Mouse (Mus musculus) gastrocnemius, adult 8-10 months (tissue): ENCODE measurements around the gene Cd2ap. TPM values are rescaled to one million over a fixed set of nuclear protein-coding genes. Genes with fewer than 3 reads are reported as not detected.
"Not testable (repeated sequence)": the region's sequence is repeated elsewhere in the genome, so short reads cannot be mapped to it uniquely, and the experiment has no call there.

Experiments used
- DNase-seq, 2 experiments: peaks; one replicate each; pipeline ENCODE4 v3.0.0; 2022; ENCODE audit warnings: low spot score in 2 of 2
- total RNA-seq, 4 experiments: library from RNA; stranded (reverse); gene quantifications; 2 replicates each; pipeline ENCODE4 v1.2.4; 2022

Gene Cd2ap
- 10 to 100 TPM in 2 of 4 experiments, 1 to 10 TPM in 2; 8.7 to 10.4 (median 9.6) TPM for total RNA-seq

DNA sequence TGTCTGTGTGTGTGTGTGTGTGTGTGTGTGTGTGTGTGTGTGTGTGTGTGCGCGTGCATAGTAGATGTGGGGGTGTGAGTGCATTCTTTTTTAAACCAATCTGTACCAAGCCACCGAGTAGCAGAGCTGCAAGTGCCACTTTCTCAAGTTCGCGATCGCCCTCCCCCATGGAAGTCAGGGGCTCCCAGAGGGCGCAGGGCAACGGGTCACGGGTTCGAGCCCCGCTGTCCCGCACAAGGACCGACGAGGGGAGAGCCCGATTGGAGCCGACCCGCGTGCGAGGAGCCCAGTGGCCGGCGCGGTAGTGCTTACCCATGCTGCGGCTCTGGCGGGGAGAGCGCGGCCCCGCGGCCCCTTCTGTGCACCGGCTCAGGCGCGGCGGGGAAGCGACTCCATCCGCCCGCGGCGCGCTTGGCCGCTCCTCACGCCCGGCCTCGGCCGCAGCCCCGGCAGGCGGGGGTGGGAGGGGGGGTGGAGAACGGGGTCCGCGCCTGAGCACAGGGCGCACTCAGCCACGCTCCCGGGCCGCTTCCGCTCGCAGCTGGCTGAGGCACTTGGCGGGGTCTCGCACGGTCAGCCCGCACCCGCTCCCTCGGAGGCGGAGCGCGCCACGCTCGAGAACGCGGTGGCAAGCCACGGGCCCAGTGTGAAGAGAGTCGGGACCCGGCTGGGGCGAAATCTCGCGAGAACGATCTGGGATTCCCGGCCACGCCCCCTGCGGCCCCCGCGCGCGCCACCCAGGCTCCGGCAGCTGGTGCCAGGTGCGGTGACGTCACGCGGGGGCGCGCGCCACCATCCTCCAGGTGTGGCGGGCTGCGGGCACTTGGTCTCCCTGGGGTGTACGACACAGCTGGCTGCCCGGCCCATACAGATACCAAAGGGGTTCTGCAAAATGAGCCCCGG lies at the start of gene Cd2ap:
Cd2ap (minus strand) TSS at position 665 of the 903 bp plus-strand sequence.
- peak; percentile 95 for DNase-seq

- no peak for DNase-seq
Measured at GRCm38 (mm10) chr17:42924731-42925130, 48.3 kb upstream of the Cd2ap start.

GRCm38 (mm10) chr17:42918810-42919209 lies 42.3 kb upstream of the Cd2ap start:
- DNase-seq = no peak

DNA sequence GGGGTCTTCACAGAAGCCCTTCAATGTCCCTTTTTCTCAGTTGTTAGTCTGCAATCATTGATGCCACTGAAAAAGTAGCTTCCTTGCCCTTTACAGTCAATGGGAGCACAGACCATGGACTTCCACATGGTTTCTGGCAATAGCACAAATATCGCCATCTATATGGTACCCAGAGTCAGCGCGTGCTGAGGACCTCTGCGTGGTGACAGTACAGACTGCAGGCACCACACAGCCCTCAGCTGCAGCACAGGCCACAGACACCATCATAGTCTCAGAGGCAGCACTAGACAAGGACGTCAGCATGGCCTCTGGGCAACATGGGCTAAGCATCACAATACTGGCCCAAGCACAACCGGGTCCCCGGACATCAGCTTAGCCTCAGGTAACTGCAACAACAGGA lies 38.3 kb upstream of the Cd2ap start:
- no peak for DNase-seq

- no peak for DNase-seq
Measured at GRCm38 (mm10) chr17:42912193-42912592, 35.7 kb upstream of the Cd2ap start.

DNA sequence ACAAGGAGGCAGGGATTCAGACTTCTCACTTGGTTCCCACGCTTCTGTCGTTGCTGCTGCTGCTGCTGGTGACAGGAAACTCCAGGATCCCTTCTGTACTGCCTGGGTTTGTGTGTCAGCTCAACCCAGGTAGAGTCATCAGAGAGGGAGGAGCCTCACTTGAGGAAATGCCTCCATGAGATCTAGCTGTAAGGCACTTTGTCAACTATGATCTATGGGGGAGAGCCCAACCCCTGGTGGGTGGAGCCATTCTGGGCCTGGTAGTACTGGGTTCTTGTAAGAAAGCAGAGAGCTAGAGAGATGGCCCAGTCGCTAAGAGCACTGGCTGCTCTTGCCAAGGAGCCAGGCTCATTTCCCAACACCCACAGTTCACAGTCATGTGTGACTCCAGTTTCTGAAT lies 34.0 kb upstream of the Cd2ap start:
- no peak for DNase-seq

DNA sequence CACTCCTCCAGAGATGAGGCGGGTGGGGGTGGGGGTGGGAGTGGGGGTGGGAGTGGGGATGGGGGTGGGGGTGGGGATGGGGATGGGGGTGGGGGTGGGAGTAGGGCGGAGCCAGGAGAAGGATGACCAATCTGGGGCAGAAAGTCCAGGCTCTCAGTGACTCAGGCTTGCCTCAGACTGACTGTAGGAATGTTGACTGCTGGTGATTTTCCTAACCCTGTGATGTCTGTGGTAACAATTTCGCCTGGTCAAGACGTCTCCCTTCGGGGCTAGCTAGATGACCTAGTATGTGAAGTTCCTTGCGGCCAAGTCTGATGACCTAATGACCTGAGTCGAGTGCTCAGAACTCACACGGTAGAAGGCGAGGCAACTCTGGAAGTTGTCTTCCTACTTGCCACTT lies 32.9 kb upstream of the Cd2ap start:
- no peak for DNase-seq

GRCm38 (mm10) chr17:42908744-42909370 lies 32.4 kb upstream of the Cd2ap start:
- DNase-seq = no peak

DNA sequence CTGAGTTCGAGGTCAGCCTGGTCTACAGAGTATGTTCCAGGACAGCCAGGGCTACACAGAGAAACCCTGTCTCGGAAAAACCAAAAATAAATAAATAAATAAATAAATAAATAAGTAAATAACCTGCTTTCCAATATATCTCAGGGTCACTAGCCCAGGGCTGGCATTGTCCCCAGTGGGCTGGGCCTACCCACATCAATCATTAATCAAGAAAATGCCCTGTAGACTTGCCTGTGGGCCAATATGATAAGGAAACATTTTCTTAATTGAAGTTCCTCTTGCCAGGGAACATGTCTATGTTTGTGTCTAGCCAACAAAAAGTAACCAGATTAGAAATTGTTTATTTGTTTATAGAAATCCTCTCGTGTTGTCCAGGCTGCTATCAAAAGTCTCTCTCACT lies 31.7 kb upstream of the Cd2ap start:
- no peak for DNase-seq

- not testable (repeated sequence) for DNase-seq
Measured at GRCm38 (mm10) chr17:42906456-42906855, 30.0 kb upstream of the Cd2ap start.

- no peak for DNase-seq
Measured at GRCm38 (mm10) chr17:42905919-42906318, 29.5 kb upstream of the Cd2ap start.

DNA sequence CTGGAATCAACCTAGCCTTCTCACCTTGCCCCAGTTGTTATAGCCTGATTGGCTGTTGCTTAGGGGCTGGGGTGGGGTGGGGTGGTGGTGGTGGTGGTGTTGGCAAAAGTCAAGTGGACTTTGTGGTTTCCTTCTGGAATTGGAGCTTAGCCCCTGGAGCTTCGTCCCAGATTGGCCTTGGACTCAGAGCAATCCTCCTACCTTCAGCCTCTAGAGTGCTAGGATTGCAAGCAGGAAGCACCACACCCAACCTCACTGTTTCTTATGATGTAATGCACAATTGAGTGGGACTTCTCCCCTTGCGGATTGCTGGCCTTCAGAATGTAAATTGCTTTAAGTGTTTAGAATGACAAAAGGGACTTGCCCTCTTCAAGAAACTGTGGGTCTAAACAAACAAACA lies 24.3 kb upstream of the Cd2ap start:
- no peak for DNase-seq

- DNase-seq = no peak
Measured at GRCm38 (mm10) chr17:42887282-42887707, 10.8 kb upstream of the Cd2ap start.

- DNase-seq = no peak
Measured at GRCm38 (mm10) chr17:42885091-42885501, 8.6 kb upstream of the Cd2ap start.

DNA sequence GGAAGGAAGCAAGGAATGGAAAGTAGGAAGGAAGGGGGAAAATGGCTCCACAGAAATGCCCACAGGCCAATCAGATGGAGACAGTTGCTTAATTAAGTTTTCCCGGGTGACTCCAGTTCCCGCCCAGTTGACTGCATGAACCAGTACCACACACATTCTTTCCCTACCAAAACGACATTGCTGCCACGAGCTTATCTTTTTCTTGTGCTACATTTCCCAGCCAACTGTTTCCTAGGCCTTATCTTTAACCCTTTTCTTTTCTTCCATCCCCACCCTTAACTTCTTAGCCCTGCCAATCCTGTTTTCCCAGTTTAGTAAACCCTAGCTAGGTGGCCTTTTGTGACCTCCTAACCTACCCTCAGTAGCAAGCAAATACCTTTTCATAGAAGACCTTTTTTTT lies 7.9 kb upstream of the Cd2ap start:
- DNase-seq = no peak

- no peak for DNase-seq
Measured at GRCm38 (mm10) chr17:42883769-42884168, 7.3 kb upstream of the Cd2ap start.

DNA sequence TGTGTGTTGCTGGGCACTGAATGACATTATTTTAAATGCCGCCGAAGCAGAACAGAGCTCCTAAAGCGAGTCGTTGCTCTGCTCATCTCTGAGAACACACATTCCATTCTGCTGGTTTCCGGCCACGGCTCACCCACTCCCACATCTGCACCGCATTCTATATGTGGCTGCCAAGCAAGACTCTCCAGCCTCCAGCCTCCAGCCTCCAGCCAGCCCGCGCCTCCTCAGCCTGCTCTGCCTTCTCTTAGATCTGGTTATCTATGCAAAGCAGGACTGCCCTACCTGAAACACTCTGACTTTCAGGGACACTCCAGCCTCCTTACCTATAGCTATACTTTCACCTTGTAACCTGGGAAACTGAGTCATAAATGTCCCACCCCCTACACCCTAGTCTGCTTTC lies 6.8 kb upstream of the Cd2ap start:
- DNase-seq = no peak

- DNase-seq = no peak
Measured at GRCm38 (mm10) chr17:42882873-42883272, 6.4 kb upstream of the Cd2ap start.

GRCm38 (mm10) chr17:42876904-42877425 lies 500 bp upstream of the Cd2ap start:
- no peak for DNase-seq

DNA sequence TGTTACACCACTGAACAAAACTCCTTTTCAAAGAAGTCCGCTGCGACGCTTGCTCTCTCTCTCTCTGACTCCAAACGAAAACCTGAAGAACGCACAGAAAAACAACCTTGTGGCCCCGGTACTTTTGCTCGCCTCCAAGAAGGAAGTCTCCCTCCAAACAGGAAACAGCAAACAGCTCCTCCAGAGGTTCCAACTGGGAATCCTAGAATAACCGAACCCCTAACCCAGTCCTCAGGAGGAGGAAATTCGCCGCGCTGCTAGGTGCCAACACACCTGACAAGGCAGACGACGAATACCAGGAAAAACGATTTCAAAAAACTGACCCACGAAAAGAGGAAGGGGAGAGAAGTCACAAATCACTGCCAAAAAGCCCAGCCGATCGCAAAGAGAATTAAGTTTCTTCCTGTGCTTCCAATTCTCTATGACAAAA lies 879 bp downstream of the Cd2ap start:
- peak; percentile 7 to 9 for DNase-seq

GRCm38 (mm10) chr17:42875015-42875414 lies 1.4 kb downstream of the Cd2ap start:
- DNase-seq = no peak

DNA sequence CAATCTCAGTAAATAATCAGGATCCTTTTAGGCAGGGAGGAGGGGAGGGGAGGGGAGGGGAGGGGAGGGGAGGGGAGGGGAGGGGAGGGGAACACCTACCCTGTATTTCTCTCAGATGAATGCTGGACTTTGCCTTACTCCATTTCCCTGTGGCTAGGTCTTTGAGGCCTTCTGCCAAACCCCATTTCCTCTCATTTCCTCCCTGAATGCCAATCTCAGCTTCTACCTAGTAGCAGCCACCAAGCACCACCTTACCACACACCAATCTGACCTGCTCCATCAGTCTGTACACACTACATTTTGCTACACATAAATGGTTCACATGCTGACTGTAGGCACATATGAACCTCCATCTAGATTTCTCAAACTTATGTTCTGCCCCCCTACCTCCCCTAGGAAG lies 6.0 kb downstream of the Cd2ap start:
- no peak for DNase-seq
